9 mouse cellular contexts compared by ENCODE assay signal in genomic region chr12:13145186-13146115, GRCm38 (mm10).
DNase-seq lines count a peak whose midpoint lies in the region; ATAC-seq and TF ChIP-seq lines count a peak whose summit lies in the region.
"Had no signal": no experiment of that assay in that cellular context is flagged by ENCODE, and none has a peak within 500 bp of the region (broad histone marks: within the 10 kb centered on the region; RNA-seq: fewer than 3 reads in every experiment).

No protein-coding gene starts in this region.

- TF ChIP-seq EP300 in heart, postnatal 0 days (IDR thresholded peaks at IDR 0.05; ENCODE audit: low read depth): peak; percentile 87

- no peak for TF ChIP-seq POLR2A in limb, embryonic 14.5 days (IDR thresholded peaks at IDR 0.05; ENCODE audit: borderline replicate concordance, extremely low read depth, insufficient read depth, insufficient read length)

- peaks cover 4% of the 10 kb centered on the region; the same call in 1 of the 2 replicates for H3K4me1 ChIP-seq in heart, postnatal 0 days (ENCODE audit: control insufficient read depth, insufficient read depth)
- H3K4me1 ChIP-seq in limb, embryonic 14.5 days (ENCODE audit: control insufficient read depth, insufficient read depth, low read length): no peaks in the 10 kb centered on the region
- H3K4me1 ChIP-seq in midbrain, embryonic 10.5 days: no peaks in the 10 kb centered on the region
- H3K4me1 ChIP-seq: midbrain, embryonic 12.5 days had no signal

- no peaks in the 10 kb centered on the region for H3K9me3 ChIP-seq in heart, postnatal 0 days (replicated peaks; ENCODE audit: control insufficient read depth, low read length)
- no peaks in the 10 kb centered on the region for H3K9me3 ChIP-seq in limb, embryonic 14.5 days (ENCODE audit: control insufficient read depth, low read length)
- no peaks in the 10 kb centered on the region for H3K9me3 ChIP-seq in midbrain, embryonic 10.5 days (replicated peaks)
- H3K9me3 ChIP-seq: midbrain, embryonic 12.5 days had no signal

- peak; percentile 12 for DNase-seq in 3134 (ENCODE audit: extremely low read depth, insufficient read length, low spot score)
- peak; percentile 44 for DNase-seq in adrenal gland, postnatal 10 days
- peak; percentile 80 for DNase-seq in heart, postnatal 0 days (ENCODE audit: low spot score)
- peak; percentile 18 for DNase-seq in limb, embryonic 14.5 days (ENCODE audit: low spot score)
- no peak for DNase-seq in c-Kit-positive CD71-positive TER-119-positive erythroid progenitor cells, embryonic 14.5 days (ENCODE audit: low spot score)
- no peak for DNase-seq in B cell, adult 2 months
- no peak for DNase-seq in midbrain, embryonic 10.5 days (ENCODE audit: low spot score)
- no peak for DNase-seq in frontal cortex, postnatal 10 days (ENCODE audit: low spot score in 2 of 2)

- peak overlapping the region; percentile 67 for H3K27ac ChIP-seq in heart, postnatal 0 days (ENCODE audit: low read depth)
- H3K27ac ChIP-seq in limb, embryonic 14.5 days (replicated peaks; ENCODE audit: low read depth, low read length): no peak overlapping the region
- H3K27ac ChIP-seq in midbrain, embryonic 10.5 days (replicated peaks): no peak overlapping the region
- H3K27ac ChIP-seq: midbrain, embryonic 12.5 days had no signal

- no peaks in the 10 kb centered on the region for H3K27me3 ChIP-seq in heart, postnatal 0 days (ENCODE audit: control insufficient read depth, insufficient read depth, low read length)
- H3K27me3 ChIP-seq in limb, embryonic 14.5 days (ENCODE audit: control insufficient read depth, insufficient read depth, low read length): no peaks in the 10 kb centered on the region
- no peaks in the 10 kb centered on the region for H3K27me3 ChIP-seq in midbrain, embryonic 10.5 days (ENCODE audit: low read depth, poor library complexity, severe bottlenecking)
- H3K27me3 ChIP-seq: midbrain, embryonic 12.5 days had no signal

- 26% methylated on average over 10 of the region's 10 CpGs for WGBS in heart, postnatal 0 days
- 49% methylated on average over 10 of the region's 10 CpGs for WGBS in limb, embryonic 14.5 days
- 80% methylated on average over 10 of the region's 10 CpGs for WGBS in midbrain, embryonic 10.5 days

- H3K4me2 ChIP-seq in heart, postnatal 0 days (ENCODE audit: low read depth, low read length): no peak overlapping the region
- no peak overlapping the region for H3K4me2 ChIP-seq in limb, embryonic 14.5 days (replicated peaks; ENCODE audit: low read depth, low read length, severe bottlenecking)
- H3K4me2 ChIP-seq: midbrain, embryonic 12.5 days had no signal

- TF ChIP-seq CTCF in heart, postnatal 0 days (IDR thresholded peaks at IDR 0.05; ENCODE audit: low read depth): no peak

- H3K9ac ChIP-seq in heart, postnatal 0 days (replicated peaks; ENCODE audit: low read depth, low read length): no peak overlapping the region
- H3K9ac ChIP-seq in limb, embryonic 14.5 days (ENCODE audit: low read depth, low read length, severe bottlenecking): no peak overlapping the region
- H3K9ac ChIP-seq: midbrain, embryonic 12.5 days had no signal

- no peak overlapping the region for H3K4me3 ChIP-seq in heart, postnatal 0 days (ENCODE audit: low read depth, low read length)
- no peak overlapping the region for H3K4me3 ChIP-seq in limb, embryonic 14.5 days (replicated peaks; ENCODE audit: low read length)
- no peak overlapping the region for H3K4me3 ChIP-seq in midbrain, embryonic 10.5 days
- H3K4me3 ChIP-seq: midbrain, embryonic 12.5 days had no signal

- ATAC-seq in heart, postnatal 0 days (ENCODE audit: insufficient read depth, low read depth): peak; percentile 84
- peak; percentile 47; the same call in 1 of the 2 replicates for ATAC-seq in limb, embryonic 14.5 days (ENCODE audit: low FRiP score, low read depth)

- no peaks in the 10 kb centered on the region for H3K36me3 ChIP-seq in heart, postnatal 0 days (replicated peaks; ENCODE audit: control insufficient read depth, insufficient read depth, low read length)
- no peaks in the 10 kb centered on the region for H3K36me3 ChIP-seq in limb, embryonic 14.5 days (ENCODE audit: control insufficient read depth, insufficient read depth, low read length)
- H3K36me3 ChIP-seq in midbrain, embryonic 10.5 days: no peaks in the 10 kb centered on the region
- H3K36me3 ChIP-seq: midbrain, embryonic 12.5 days had no signal

Comparison
In these comparisons a context has a peak if more than half of its experiments do, and no peak if none do; other contexts are left out.
1. DNase-seq: peak in 3134 (single experiment), adrenal gland, postnatal 10 days (single experiment), heart, postnatal 0 days (single experiment) and limb, embryonic 14.5 days (single experiment); none in c-Kit-positive CD71-positive TER-119-positive erythroid progenitor cells, embryonic 14.5 days (single experiment), B cell, adult 2 months (0 of 2), midbrain, embryonic 10.5 days (single experiment) and frontal cortex, postnatal 10 days (0 of 2).